Mouse (Mus musculus) T-cell, adult 66 days (primary cell): ENCODE measurements around the gene Colgalt2. TPM values are rescaled to one million over a fixed set of nuclear protein-coding genes. Genes with fewer than 3 reads are reported as not detected.

Experiments used
- total RNA-seq, 2 experiments: library from RNA; stranded (reverse); gene quantifications; 3 replicates in 1 of 2; 4 replicates in 1 of 2; pipeline ENCODE4 v1.2.4; 2023

Gene Colgalt2
- not detected for total RNA-seq

DNA sequence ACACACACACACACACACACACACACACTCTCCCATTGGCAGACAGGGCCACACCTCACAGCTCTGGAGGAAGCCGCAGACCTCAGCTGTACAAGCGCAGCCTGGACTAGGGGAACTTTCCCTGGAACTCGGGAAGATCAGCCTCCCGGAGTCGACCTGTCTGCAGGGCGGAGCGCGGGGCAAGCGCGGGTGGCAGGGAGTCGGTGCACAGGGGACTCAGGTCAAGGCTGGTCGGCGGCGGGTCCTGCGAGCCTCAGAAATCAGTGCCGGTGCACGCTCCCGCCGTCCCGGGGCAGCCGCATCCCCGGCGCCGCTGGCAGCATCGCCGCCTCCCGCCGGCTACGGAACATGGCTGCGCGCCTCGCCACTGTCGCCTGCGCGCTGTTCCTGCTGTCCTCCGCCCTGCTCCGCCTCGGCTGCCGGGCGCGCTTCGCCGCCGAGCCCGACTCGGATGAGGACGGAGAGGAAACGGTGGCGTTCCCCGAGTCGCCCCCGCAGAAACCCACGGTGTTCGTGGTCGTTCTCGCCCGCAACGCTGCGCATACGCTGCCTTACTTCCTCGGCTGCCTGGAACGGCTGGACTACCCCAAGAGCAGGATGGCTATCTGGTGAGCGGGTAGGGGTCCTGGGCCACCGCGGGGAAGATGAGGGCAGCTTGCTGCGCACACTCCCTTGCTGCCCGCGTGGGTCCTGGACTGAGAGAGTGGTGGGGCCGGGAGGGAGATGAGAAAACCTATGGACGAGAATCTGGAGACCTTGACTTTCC, at the start of gene Colgalt2:
Gene Colgalt2, plus strand, starts transcription at position 41 of the 766 bp plus-strand sequence.

DNA sequence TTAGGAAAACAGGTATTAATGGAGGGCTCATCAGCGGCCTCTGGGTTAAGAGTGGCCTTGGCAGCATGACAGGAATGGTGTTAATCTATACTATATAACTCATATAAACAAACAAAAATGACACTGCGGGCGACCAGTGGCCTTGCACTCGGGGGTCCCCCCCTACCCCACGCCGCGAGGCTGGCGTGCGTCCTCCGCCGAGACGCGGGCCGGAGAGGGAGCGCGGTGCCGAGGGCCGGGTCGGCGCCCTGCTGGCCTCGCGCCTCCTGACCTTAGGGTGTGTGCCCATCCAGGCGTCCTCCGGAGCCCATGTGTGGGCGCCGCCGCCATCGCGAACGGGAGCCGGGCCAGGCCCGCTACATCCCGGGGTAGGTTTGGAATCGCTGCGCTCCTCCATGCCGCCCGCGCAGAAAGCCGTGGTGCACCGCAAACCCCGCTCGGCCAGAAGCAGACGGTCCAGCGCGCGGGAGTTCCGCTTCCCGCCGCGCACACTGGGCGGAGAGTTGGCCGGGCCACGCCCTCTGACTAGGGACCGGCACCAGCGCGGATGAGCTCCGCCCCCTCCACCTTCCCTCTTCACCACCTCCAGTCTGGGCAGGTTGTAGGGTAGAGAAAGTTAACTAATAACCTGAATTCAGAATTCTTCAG, 13.3 kb upstream of the Colgalt2 start, which contains the start of gene Tsen15:
Gene Tsen15, minus strand, starts transcription at position 501 of the 648 bp plus-strand sequence.

Other genes starting within 250 kb of the Colgalt2 start
- 10 to 100 TPM; 23.0 to 23.1 TPM for gene Tsen15, start 13.1 kb upstream of the Colgalt2 start, total RNA-seq